Mouse (Mus musculus) MEL (cell line): ENCODE results near the gene Rsu1.

Source experiments
- CHD1 ChIP-seq: IDR thresholded peaks from 2 replicates; pipeline ENCODE4 v1.6.1; 2012; ENCODE audit warnings: low read depth, mild to moderate bottlenecking, inconsistent platforms, low read length, improper control_type of control experiment
- CTCF ChIP-seq, 3 experiments: IDR thresholded peaks in 2 of 3; conservative IDR thresholded peaks in 1 of 3; 2 replicates each; pipeline ENCODE4 v1.5.1; 2011 to 2012; ENCODE audit warnings: low read length in 3 of 3, low read depth in 2 of 3, mild to moderate bottlenecking in 2 of 3, improper control_type of control experiment in 1 of 3, inconsistent platforms in 1 of 3, mixed read lengths in 1 of 3, moderate library complexity in 1 of 3; ENCODE audit not compliant: control insufficient read depth in 1 of 3, insufficient read depth in 1 of 3, poor library complexity in 1 of 3, severe bottlenecking in 1 of 3
- E2F4 ChIP-seq: IDR thresholded peaks from 2 replicates; pipeline ENCODE4 v1.6.1; 2011; ENCODE audit warnings: low read depth, low read length, improper control_type of control experiment, borderline replicate concordance
- EP300 ChIP-seq, 2 experiments: IDR thresholded peaks; 2 replicates each; pipeline ENCODE4 v1.6.1; 2011; ENCODE audit warnings: improper control_type of control experiment in 2 of 2, low read length in 2 of 2, low read depth in 1 of 2, mild to moderate bottlenecking in 1 of 2
- GATA1 ChIP-seq: IDR thresholded peaks from 2 replicates; pipeline ENCODE4 v1.6.1; 2011; ENCODE audit warnings: low read depth, low read length, improper control_type of control experiment
- MAFK ChIP-seq: IDR thresholded peaks from 2 replicates; pipeline ENCODE4 v1.6.1; 2011; ENCODE audit warnings: low read depth, mild to moderate bottlenecking, low read length, improper control_type of control experiment, borderline replicate concordance
- MXI1 ChIP-seq: IDR thresholded peaks from 2 replicates; pipeline ENCODE4 v1.6.1; 2011; ENCODE audit warnings: mild to moderate bottlenecking, low read depth, low read length, improper control_type of control experiment
- POLR2A ChIP-seq, 2 experiments: IDR thresholded peaks; 2 replicates each; pipeline ENCODE4 v1.6.1; 2011 to 2012; ENCODE audit warnings: low read length in 2 of 2, mild to moderate bottlenecking in 2 of 2, control low read depth in 1 of 2, improper control_type of control experiment in 1 of 2, low read depth in 1 of 2, moderate library complexity in 1 of 2; ENCODE audit not compliant: control insufficient read depth in 1 of 2, insufficient read depth in 1 of 2, poor library complexity in 1 of 2
- RCOR1 ChIP-seq: IDR thresholded peaks from 2 replicates; pipeline ENCODE4 v1.6.1; 2012; ENCODE audit warnings: low read depth, mild to moderate bottlenecking, inconsistent platforms, low read length, improper control_type of control experiment
- SIN3A ChIP-seq: IDR thresholded peaks from 2 replicates; pipeline ENCODE4 v1.6.1; 2012; ENCODE audit warnings: low read length, improper control_type of control experiment, inconsistent platforms
- USF2 ChIP-seq, 2 experiments: IDR thresholded peaks; 2 replicates each; pipeline ENCODE4 v1.6.1; 2011 to 2012; ENCODE audit warnings: improper control_type of control experiment in 2 of 2, low read length in 2 of 2, borderline replicate concordance in 1 of 2, inconsistent platforms in 1 of 2, low read depth in 1 of 2, mild to moderate bottlenecking in 1 of 2; ENCODE audit not compliant: insufficient read depth in 1 of 2
- ZC3H11A ChIP-seq: IDR thresholded peaks from 2 replicates; pipeline ENCODE4 v1.6.1; 2012; ENCODE audit warnings: low read depth, mild to moderate bottlenecking, inconsistent platforms, low read length, improper control_type of control experiment

GRCm38 (mm10) chr2:13206825-13207224 lies 64.4 kb downstream of the Rsu1 start:
- no peak for TF ChIP-seq SIN3A
- TF ChIP-seq CTCF (IDR thresholded peaks at IDR 0.05 in 2 of 3, conservative IDR thresholded peaks at IDR 0.05 in 1 of 3; ENCODE audit: control insufficient read depth in 1 of 3, insufficient read depth in 1 of 3, low read depth in 2 of 3, low read length in 3 of 3, poor library complexity in 1 of 3, severe bottlenecking in 1 of 3): no peak
- TF ChIP-seq USF2 (IDR thresholded peaks at IDR 0.05; ENCODE audit: borderline replicate concordance in 1 of 2, insufficient read depth in 1 of 2, low read depth in 1 of 2, low read length in 2 of 2): no peak
- no peak for TF ChIP-seq MAFK
- no peak for TF ChIP-seq POLR2A (IDR thresholded peaks at IDR 0.05; ENCODE audit: control insufficient read depth in 1 of 2, insufficient read depth in 1 of 2, low read depth in 1 of 2, low read length in 2 of 2, poor library complexity in 1 of 2)
- no peak for TF ChIP-seq CHD1
- TF ChIP-seq EP300 (IDR thresholded peaks at IDR 0.05; ENCODE audit: low read depth in 1 of 2, low read length in 2 of 2): no peak
- TF ChIP-seq E2F4: no peak
- no peak for TF ChIP-seq MXI1
- TF ChIP-seq RCOR1: no peak
- TF ChIP-seq GATA1: no peak
- no peak for TF ChIP-seq ZC3H11A
